Mouse (Mus musculus) stomach, postnatal 0 days (tissue): ENCODE data around the gene Rab3b. TPM values are rescaled to one million over a fixed set of nuclear protein-coding genes. Genes with fewer than 3 reads are reported as not detected.

Experiments
- ATAC-seq: fragments of 200-750 bp; cut with Nextera tagmentation; 2 replicates; pipeline ENCODE4 v1.8.0; 2017; ENCODE audit not compliant: low FRiP score, low TSS enrichment
- DNase-seq: peaks from one replicate; pipeline ENCODE4 v3.0.0-alpha.2; 2016; ENCODE audit warnings: low spot score
- H3K27ac ChIP-seq: fragments of 300-500 bp; sonication (generic); replicated peaks from 2 replicates; pipeline ENCODE4 v1.5.1; 2014; ENCODE audit warnings: mild to moderate bottlenecking, control low read depth
- H3K27me3 ChIP-seq: fragments of 300-500 bp; sonication (generic); 2 replicates; pipeline ENCODE4 v1.6.1; 2014; ENCODE audit warnings: low read length; ENCODE audit not compliant: control insufficient read depth, insufficient read depth
- H3K36me3 ChIP-seq: fragments of 300-500 bp; sonication (generic); 2 replicates; pipeline ENCODE4 v1.6.1; 2014; ENCODE audit warnings: low read length, mixed read lengths; ENCODE audit not compliant: control insufficient read depth, insufficient read depth
- H3K4me1 ChIP-seq: fragments of 300-500 bp; sonication (generic); replicated peaks from 2 replicates; pipeline ENCODE4 v1.6.1; 2014; ENCODE audit warnings: antibody characterized with exemption; ENCODE audit not compliant: control insufficient read depth, insufficient read depth
- H3K4me2 ChIP-seq: fragments of 300-500 bp; sonication (generic); replicated peaks from 2 replicates; pipeline ENCODE4 v1.6.1; 2014; ENCODE audit warnings: low read depth, mild to moderate bottlenecking, control low read depth, moderate library complexity
- H3K4me3 ChIP-seq: fragments of 300-500 bp; sonication (generic); 2 replicates; pipeline ENCODE4 v1.5.1; 2014; ENCODE audit warnings: low read depth, low read length, control low read depth
- H3K9ac ChIP-seq: fragments of 300-500 bp; sonication (generic); 2 replicates; pipeline ENCODE4 v1.6.1; 2014; ENCODE audit warnings: mild to moderate bottlenecking, low read length, control low read depth, mixed read lengths
- H3K9me3 ChIP-seq: fragments of 300-500 bp; sonication (generic); 2 replicates; pipeline ENCODE4 v1.6.1; 2016; ENCODE audit warnings: low read length; ENCODE audit not compliant: control insufficient read depth
- CTCF ChIP-seq: IDR thresholded peaks from 2 replicates; pipeline ENCODE4 v1.5.1; 2016; ENCODE audit warnings: antibody characterized with exemption, low read depth, mild to moderate bottlenecking, moderate library complexity
- EP300 ChIP-seq: optimal IDR thresholded peaks from 2 replicates; pipeline ENCODE3; 2016; ENCODE audit warnings: antibody characterized with exemption
- WGBS: fragments of 180-500 bp; shearing (Covaris S2); extraction: QIAGEN DNeasy Blood & Tissue Kit; methylation state at CpG from one replicate; pipeline ENCODE4 v1.1.7; 2014; 5-methylcytosine and 5-hydroxymethylcytosine counted together
- polyA plus RNA-seq: library from polyadenylated mRNA; unstranded; fragments of >200 nt; fragmentation: Nextera tagmentation; extraction: Ambion mirVana; gene quantifications from 2 replicates; pipeline ENCODE4 v1.2.1, GENCODE M21; 2015

Rab3b gene
- polyA plus RNA-seq, 1 experiment from 2014 or later, result 11.9 TPM

DNA sequence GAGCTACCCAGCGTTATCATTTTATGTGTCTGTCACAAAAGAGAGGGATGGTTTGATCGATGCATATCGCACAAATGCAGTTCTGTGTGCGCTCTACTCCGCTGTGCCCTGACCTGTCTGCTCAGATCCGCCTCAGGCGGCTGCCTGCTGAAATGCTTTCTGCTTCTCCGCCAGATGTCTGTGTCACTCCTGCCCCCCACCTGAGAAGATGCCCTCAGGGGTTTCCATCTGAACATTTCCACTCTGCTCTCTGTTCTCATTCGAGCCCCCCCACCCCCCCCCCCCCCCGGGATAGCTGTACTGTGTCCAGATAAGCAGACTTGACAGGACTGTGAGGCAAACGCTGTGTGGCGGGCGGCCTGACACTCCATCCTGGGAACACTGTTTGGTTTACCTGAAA, 5.0 kb downstream of the Rab3b start:
- Histone ChIP-seq H3K4me2 (no peak overlapping the region), H3K27me3 (no peaks in the 10 kb centered on the region), H3K27ac (no peak overlapping the region), H3K36me3 (no peaks in the 10 kb centered on the region), H3K9ac (no peak overlapping the region), H3K9me3 (no peaks in the 10 kb centered on the region), H3K4me1 (no peaks in the 10 kb centered on the region), H3K4me3 (no peak overlapping the region)
- no peak for TF ChIP-seq CTCF
- TF ChIP-seq EP300, result no peak
- DNase-seq, result no peak
- WGBS, result 53% methylated on average over 13 of the region's 13 CpGs
- ATAC-seq, result no peak

DNA sequence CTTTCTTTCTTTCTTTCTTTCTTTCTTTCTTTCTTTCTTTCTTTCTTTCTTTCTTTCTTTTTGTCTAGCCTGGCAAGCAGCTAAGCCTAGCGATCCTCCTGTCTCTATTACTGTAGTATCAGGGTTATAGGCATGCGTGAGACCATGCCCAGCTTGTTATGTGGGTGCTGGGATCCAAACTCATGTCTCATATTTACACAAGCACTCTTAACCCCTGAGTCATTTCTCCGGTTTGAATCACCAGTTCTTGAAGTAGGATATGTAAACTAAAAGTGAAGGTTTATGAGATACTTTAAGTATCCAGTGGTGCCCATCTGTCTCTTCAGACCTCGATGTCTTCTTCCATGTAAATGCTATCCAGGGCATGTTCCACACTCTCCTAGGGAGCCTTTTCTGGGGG, 8.6 kb downstream of the Rab3b start:
- Histone ChIP-seq H3K9ac (no peak overlapping the region), H3K4me3 (no peak overlapping the region), H3K27ac (no peak overlapping the region), H3K9me3 (no peaks in the 10 kb centered on the region), H3K27me3 (no peaks in the 10 kb centered on the region), H3K36me3 (no peaks in the 10 kb centered on the region; the same call in 1 of the 2 replicates), H3K4me2 (no peak overlapping the region), H3K4me1 (no peaks in the 10 kb centered on the region)
- WGBS, result 49% methylated on average over 4 of the region's 4 CpGs
- DNase-seq, result no peak
- no peak for ATAC-seq
- TF ChIP-seq CTCF (no peak), EP300 (no peak)

DNA sequence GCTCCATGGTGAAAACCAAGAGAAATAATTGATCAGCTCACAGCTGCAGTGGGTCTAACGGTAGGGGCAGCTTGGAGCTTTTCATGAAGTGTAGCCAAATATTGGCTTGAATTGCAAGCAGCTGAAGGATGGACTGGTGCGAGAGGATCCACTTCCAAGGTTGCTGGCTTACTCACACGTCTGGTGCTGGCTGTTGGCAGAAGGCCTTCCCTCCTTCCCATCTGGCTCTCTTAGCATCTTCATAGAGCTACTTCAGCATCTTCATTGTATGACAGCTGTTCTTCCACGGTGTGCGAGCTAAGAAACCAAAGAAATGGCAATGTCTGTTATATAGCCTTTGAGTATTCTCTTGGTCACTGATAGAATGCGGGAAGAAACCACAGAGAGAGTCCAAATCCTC, 12.0 kb downstream of the Rab3b start:
- H3K9ac ChIP-seq, result no peak overlapping the region
- no peak overlapping the region for H3K4me3 ChIP-seq
- TF ChIP-seq EP300, result no peak
- no peak for TF ChIP-seq CTCF
- no peaks in the 10 kb centered on the region for H3K9me3 ChIP-seq
- H3K36me3 ChIP-seq, result no peaks in the 10 kb centered on the region; the same call in 1 of the 2 replicates
- WGBS, result 87% methylated on average over 6 of the region's 6 CpGs
- no peak overlapping the region for H3K27ac ChIP-seq
- H3K27me3 ChIP-seq, result no peaks in the 10 kb centered on the region
- DNase-seq, result no peak
- no peaks in the 10 kb centered on the region for H3K4me1 ChIP-seq
- ATAC-seq, result no peak
- no peak overlapping the region for H3K4me2 ChIP-seq

DNA sequence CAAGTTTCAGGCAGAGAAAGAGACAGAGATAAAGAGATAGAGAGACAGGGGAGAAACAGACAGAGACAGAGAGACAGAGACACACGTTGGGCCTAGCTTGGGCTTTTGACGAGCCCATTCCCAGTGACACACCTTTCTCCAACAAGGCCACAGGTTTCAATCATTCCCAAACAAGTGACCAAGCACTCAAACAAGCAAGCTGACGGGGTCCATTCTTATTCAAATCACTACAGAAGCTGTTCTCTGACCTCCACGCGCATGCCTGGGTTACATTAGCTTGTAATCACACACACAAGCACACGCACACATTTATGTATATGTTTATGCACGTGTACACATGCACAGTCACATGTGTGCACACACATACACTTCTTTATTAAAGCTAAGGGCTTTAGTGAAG, 21.6 kb downstream of the Rab3b start:
- Histone ChIP-seq H3K36me3 (no peaks in the 10 kb centered on the region), H3K27me3 (no peaks in the 10 kb centered on the region), H3K4me3 (no peak overlapping the region), H3K4me2 (no peak overlapping the region), H3K4me1 (no peaks in the 10 kb centered on the region), H3K9me3 (no peaks in the 10 kb centered on the region), H3K9ac (no peak overlapping the region), H3K27ac (no peak overlapping the region)
- DNase-seq (no peak), ATAC-seq (no peak)
- 79% methylated on average over 7 of the region's 7 CpGs for WGBS
- no peak for TF ChIP-seq EP300
- no peak for TF ChIP-seq CTCF

DNA sequence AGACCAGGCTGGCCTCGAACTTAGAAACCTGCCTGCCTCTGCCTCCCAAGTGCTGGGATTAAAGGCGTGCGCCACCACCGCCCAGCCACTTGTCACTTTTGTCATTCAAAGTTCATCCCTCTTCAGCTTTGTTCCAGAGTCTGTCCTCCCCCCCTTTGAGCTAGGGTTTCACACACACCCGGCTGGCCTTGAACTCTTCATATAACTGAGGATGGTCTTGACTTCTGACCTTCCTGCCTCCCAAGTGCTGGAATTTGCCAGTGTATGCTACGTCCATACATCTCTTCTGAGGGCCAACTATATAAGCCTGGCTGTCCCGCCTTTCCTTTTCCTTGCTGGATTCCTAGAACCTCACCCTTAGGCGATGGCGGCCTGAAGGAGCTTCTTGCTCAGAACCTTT, 24.0 kb downstream of the Rab3b start:
- H3K4me2 ChIP-seq, result no peak overlapping the region
- 90% methylated on average over 9 of the region's 9 CpGs for WGBS
- H3K27ac ChIP-seq, result no peak overlapping the region

DNA sequence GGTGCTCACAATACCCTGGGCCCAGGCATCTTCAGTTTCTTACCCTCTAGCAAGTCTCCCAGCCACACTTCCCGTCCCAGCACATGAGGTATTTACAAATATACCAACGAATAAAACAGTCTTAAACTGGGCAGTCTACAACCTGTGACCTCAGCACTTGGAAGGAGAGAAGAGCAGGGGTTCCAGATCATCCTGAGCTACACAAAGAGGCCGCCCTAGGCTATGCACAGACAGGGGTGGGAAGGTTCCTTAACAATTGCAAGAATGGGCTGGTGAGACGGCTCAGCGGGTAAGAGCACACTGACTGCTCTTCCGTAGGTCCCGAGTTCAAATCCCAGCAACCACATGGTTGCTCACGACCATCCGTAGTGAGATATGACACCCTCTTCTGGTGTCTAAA, 24.5 kb downstream of the Rab3b start:
- Histone ChIP-seq H3K9me3 (no peaks in the 10 kb centered on the region), H3K4me1 (no peaks in the 10 kb centered on the region), H3K27ac (no peak overlapping the region), H3K4me2 (no peak overlapping the region), H3K36me3 (no peaks in the 10 kb centered on the region), H3K9ac (no peak overlapping the region), H3K27me3 (no peaks in the 10 kb centered on the region), H3K4me3 (no peak overlapping the region)
- ATAC-seq (no peak), DNase-seq (no peak)
- 90% methylated on average over 9 of the region's 9 CpGs for WGBS
- TF ChIP-seq EP300, result no peak
- TF ChIP-seq CTCF, result no peak

More for the DNA sequence above, 24.0 kb downstream of the Rab3b start:
- Histone ChIP-seq H3K4me3 (no peak overlapping the region), H3K4me1 (no peaks in the 10 kb centered on the region), H3K9ac (no peak overlapping the region), H3K9me3 (no peaks in the 10 kb centered on the region), H3K27me3 (no peaks in the 10 kb centered on the region), H3K36me3 (no peaks in the 10 kb centered on the region)
- DNase-seq (no peak), ATAC-seq (no peak)
- TF ChIP-seq CTCF (no peak), EP300 (no peak)
